Mouse (Mus musculus) liver, embryonic 15.5 days (tissue): Measurements from ENCODE around the gene Tspan18. TPM values are rescaled to one million over a fixed set of nuclear protein-coding genes. Genes with fewer than 3 reads are reported as not detected.

Experiments used
- ATAC-seq: fragments of 200-750 bp; cut with Nextera tagmentation; 2 replicates; pipeline ENCODE4 v1.8.0; 2017; ENCODE audit warnings: moderate number of reproducible peaks, mild to moderate bottlenecking, moderate library complexity; ENCODE audit not compliant: insufficient read depth
- H3K27ac ChIP-seq: fragments of 300-500 bp; sonication (generic); replicated peaks from 2 replicates; pipeline ENCODE4 v1.5.1; 2015; ENCODE audit warnings: mild to moderate bottlenecking, inconsistent platforms
- H3K27me3 ChIP-seq: fragments of 300-500 bp; sonication (generic); 2 replicates; pipeline ENCODE4 v1.6.1; 2015; ENCODE audit warnings: mild to moderate bottlenecking, inconsistent platforms
- H3K36me3 ChIP-seq: fragments of 300-500 bp; sonication (generic); replicated peaks from 2 replicates; pipeline ENCODE4 v1.6.1; 2015; ENCODE audit warnings: moderate library complexity, mild to moderate bottlenecking, inconsistent platforms
- H3K4me1 ChIP-seq: fragments of 300-500 bp; sonication (generic); replicated peaks from 2 replicates; pipeline ENCODE4 v1.6.1; 2015; ENCODE audit warnings: inconsistent platforms
- H3K4me2 ChIP-seq: fragments of 300-500 bp; sonication (generic); 2 replicates; pipeline ENCODE4 v1.6.1; 2015; ENCODE audit warnings: moderate library complexity, mild to moderate bottlenecking, inconsistent platforms
- H3K4me3 ChIP-seq: fragments of 300-500 bp; sonication (generic); replicated peaks from 2 replicates; pipeline ENCODE4 v1.5.1; 2015; ENCODE audit warnings: mild to moderate bottlenecking, inconsistent platforms
- H3K9ac ChIP-seq: fragments of 300-500 bp; sonication (generic); 2 replicates; pipeline ENCODE4 v1.6.1; 2015; ENCODE audit warnings: moderate library complexity, mild to moderate bottlenecking, inconsistent platforms
- H3K9me3 ChIP-seq: fragments of 300-500 bp; sonication (generic); replicated peaks from 2 replicates; pipeline ENCODE4 v1.6.1; 2016; ENCODE audit warnings: inconsistent platforms
- WGBS: fragments of 180-500 bp; shearing (Covaris S2); methylation state at CpG from one replicate; pipeline ENCODE4 v1.1.7; 2015; ENCODE audit warnings: mixed read lengths; ENCODE audit not compliant: insufficient replicate concordance; 5-methylcytosine and 5-hydroxymethylcytosine counted together
- polyA plus RNA-seq: library from polyadenylated mRNA; unstranded; fragments of >200 nt; fragmentation: Nextera tagmentation; extraction: Ambion mirVana; gene quantifications from 2 replicates; pipeline ENCODE4 v1.2.1, GENCODE M21; 2015

Gene Tspan18
- polyA plus RNA-seq, 1 experiment from 2014 or later: 2.7 TPM

- WGBS: 48% methylated on average over 7 of the region's 7 CpGs
- H3K4me3 ChIP-seq: no peak overlapping the region
These were observed 43.8 kb downstream of the Tspan18 start for GRCm38 (mm10) chr2:93290345-93291118.

GRCm38 (mm10) chr2:93289161-93289560 is 45.1 kb downstream of the Tspan18 start:
- WGBS: 60% methylated on average over 10 of the region's 10 CpGs
- ATAC-seq: no peak
- H3K4me1 ChIP-seq: no peaks in the 10 kb centered on the region
- H3K27ac ChIP-seq: no peak overlapping the region
- H3K27me3 ChIP-seq: no peaks in the 10 kb centered on the region
- H3K4me2 ChIP-seq: no peak overlapping the region
- H3K36me3 ChIP-seq: no peaks in the 10 kb centered on the region
- no peak overlapping the region for H3K9ac ChIP-seq
- no peaks in the 10 kb centered on the region for H3K9me3 ChIP-seq
- no peak overlapping the region for H3K4me3 ChIP-seq

More at GRCm38 (mm10) chr2:93290345-93291118, 43.8 kb downstream of the Tspan18 start:
- H3K36me3 ChIP-seq: no peaks in the 10 kb centered on the region
- H3K9me3 ChIP-seq: no peaks in the 10 kb centered on the region
- H3K27ac ChIP-seq: no peak overlapping the region
- no peaks in the 10 kb centered on the region for H3K4me1 ChIP-seq
- H3K4me2 ChIP-seq: no peak overlapping the region
- no peaks in the 10 kb centered on the region for H3K27me3 ChIP-seq
- ATAC-seq: no peak
- no peak overlapping the region for H3K9ac ChIP-seq

GRCm38 (mm10) chr2:93287348-93287747 is 47.0 kb downstream of the Tspan18 start:
- no peak overlapping the region for H3K9ac ChIP-seq
- no peaks in the 10 kb centered on the region for H3K36me3 ChIP-seq
- H3K4me1 ChIP-seq: no peaks in the 10 kb centered on the region
- no peaks in the 10 kb centered on the region for H3K27me3 ChIP-seq
- 56% methylated on average over 4 of the region's 4 CpGs for WGBS
- no peak overlapping the region for H3K4me3 ChIP-seq
- no peak for ATAC-seq
- no peak overlapping the region for H3K4me2 ChIP-seq
- no peaks in the 10 kb centered on the region for H3K9me3 ChIP-seq
- no peak overlapping the region for H3K27ac ChIP-seq

- Histone ChIP-seq H3K27me3 (no peaks in the 10 kb centered on the region), H3K4me1 (no peaks in the 10 kb centered on the region), H3K36me3 (no peaks in the 10 kb centered on the region), H3K4me3 (no peak overlapping the region), H3K9ac (no peak overlapping the region), H3K27ac (no peak overlapping the region), H3K4me2 (no peak overlapping the region), H3K9me3 (no peaks in the 10 kb centered on the region)
- WGBS: 53% methylated on average over 4 of the region's 4 CpGs
- ATAC-seq: no peak
These were observed 47.6 kb downstream of the Tspan18 start for GRCm38 (mm10) chr2:93286742-93287141.

GRCm38 (mm10) chr2:93286321-93286720 is 48.0 kb downstream of the Tspan18 start:
- H3K36me3 ChIP-seq: no peaks in the 10 kb centered on the region
- H3K27me3 ChIP-seq: no peaks in the 10 kb centered on the region
- no peak for ATAC-seq
- H3K9ac ChIP-seq: no peak overlapping the region
- H3K9me3 ChIP-seq: no peaks in the 10 kb centered on the region
- H3K4me3 ChIP-seq: no peak overlapping the region
- 21% methylated on average over 1 of the region's 2 CpGs for WGBS
- no peak overlapping the region for H3K4me2 ChIP-seq
- H3K4me1 ChIP-seq: no peaks in the 10 kb centered on the region
- no peak overlapping the region for H3K27ac ChIP-seq

- Histone ChIP-seq H3K9me3 (no peaks in the 10 kb centered on the region), H3K4me2 (no peak overlapping the region), H3K27me3 (no peaks in the 10 kb centered on the region), H3K4me1 (no peaks in the 10 kb centered on the region), H3K9ac (no peak overlapping the region), H3K27ac (no peak overlapping the region), H3K4me3 (no peak overlapping the region), H3K36me3 (no peaks in the 10 kb centered on the region)
- no peak for ATAC-seq
- 53% methylated on average over 8 of the region's 8 CpGs for WGBS
These were observed 48.5 kb downstream of the Tspan18 start for GRCm38 (mm10) chr2:93285842-93286241.

GRCm38 (mm10) chr2:93284625-93285024 is 49.7 kb downstream of the Tspan18 start:
- no peaks in the 10 kb centered on the region for H3K27me3 ChIP-seq
- no peak for ATAC-seq
- no peak overlapping the region for H3K4me2 ChIP-seq
- no peaks in the 10 kb centered on the region for H3K36me3 ChIP-seq
- H3K9me3 ChIP-seq: no peaks in the 10 kb centered on the region
- no peak overlapping the region for H3K4me3 ChIP-seq
- no peaks in the 10 kb centered on the region for H3K4me1 ChIP-seq
- WGBS: 45% methylated on average over 2 of the region's 2 CpGs
- H3K9ac ChIP-seq: no peak overlapping the region
- no peak overlapping the region for H3K27ac ChIP-seq

- Histone ChIP-seq H3K4me1 (no peaks in the 10 kb centered on the region), H3K4me2 (no peak overlapping the region), H3K27me3 (no peaks in the 10 kb centered on the region), H3K9ac (no peak overlapping the region), H3K36me3 (no peaks in the 10 kb centered on the region), H3K27ac (no peak overlapping the region), H3K9me3 (no peaks in the 10 kb centered on the region), H3K4me3 (no peak overlapping the region)
- ATAC-seq: no peak
- WGBS: 63% methylated on average over 7 of the region's 7 CpGs
These were observed 50.6 kb downstream of the Tspan18 start for GRCm38 (mm10) chr2:93283481-93284293.

GRCm38 (mm10) chr2:93282636-93283035 is 51.7 kb downstream of the Tspan18 start:
- no peak overlapping the region for H3K27ac ChIP-seq
- no peak for ATAC-seq
- no peak overlapping the region for H3K9ac ChIP-seq
- H3K4me3 ChIP-seq: no peak overlapping the region
- no peaks in the 10 kb centered on the region for H3K27me3 ChIP-seq
- H3K9me3 ChIP-seq: no peaks in the 10 kb centered on the region
- no peak overlapping the region for H3K4me2 ChIP-seq
- H3K4me1 ChIP-seq: no peaks in the 10 kb centered on the region
- WGBS: 63% methylated on average over 4 of the region's 4 CpGs
- no peaks in the 10 kb centered on the region for H3K36me3 ChIP-seq

- Histone ChIP-seq H3K9ac (no peak overlapping the region), H3K27ac (no peak overlapping the region), H3K9me3 (no peaks in the 10 kb centered on the region), H3K27me3 (no peaks in the 10 kb centered on the region), H3K36me3 (no peaks in the 10 kb centered on the region), H3K4me3 (no peak overlapping the region), H3K4me2 (no peak overlapping the region), H3K4me1 (no peaks in the 10 kb centered on the region)
- 52% methylated on average over 6 of the region's 6 CpGs for WGBS
- ATAC-seq: no peak
These were observed 52.8 kb downstream of the Tspan18 start for GRCm38 (mm10) chr2:93281466-93281865.

GRCm38 (mm10) chr2:93280117-93280620 is 54.1 kb downstream of the Tspan18 start:
- no peaks in the 10 kb centered on the region for H3K27me3 ChIP-seq
- no peaks in the 10 kb centered on the region for H3K9me3 ChIP-seq
- H3K4me1 ChIP-seq: no peaks in the 10 kb centered on the region
- H3K4me2 ChIP-seq: no peak overlapping the region
- no peak overlapping the region for H3K4me3 ChIP-seq
- WGBS: 61% methylated on average over 2 of the region's 2 CpGs
- ATAC-seq: no peak
- H3K36me3 ChIP-seq: no peaks in the 10 kb centered on the region
- no peak overlapping the region for H3K9ac ChIP-seq
- no peak overlapping the region for H3K27ac ChIP-seq
